Mouse (Mus musculus) intestine, postnatal 0 days (tissue): ENCODE results near the gene Gm572. TPM values are rescaled to one million over a fixed set of nuclear protein-coding genes. Genes with fewer than 3 reads are reported as not detected.

Experiments
- ATAC-seq: fragments of 200-750 bp; cut with Nextera tagmentation; 2 replicates; pipeline ENCODE4 v1.8.0; 2017; ENCODE audit warnings: mild to moderate bottlenecking, moderate TSS enrichment, moderate library complexity
- H3K27ac ChIP-seq: fragments of 300-500 bp; sonication (generic); 2 replicates; pipeline ENCODE4 v1.5.1; 2014; ENCODE audit warnings: mild to moderate bottlenecking, low read depth, low read length, moderate library complexity
- H3K27me3 ChIP-seq: fragments of 300-500 bp; sonication (generic); replicated peaks from 2 replicates; pipeline ENCODE4 v1.6.1; 2014; ENCODE audit warnings: low read length, mixed read lengths; ENCODE audit not compliant: control insufficient read depth, insufficient read depth
- H3K36me3 ChIP-seq: fragments of 300-500 bp; sonication (generic); 2 replicates; pipeline ENCODE4 v1.6.1; 2014; ENCODE audit warnings: mild to moderate bottlenecking, moderate library complexity; ENCODE audit not compliant: control insufficient read depth, insufficient read depth
- H3K4me1 ChIP-seq: fragments of 300-500 bp; sonication (generic); replicated peaks from 2 replicates; pipeline ENCODE4 v1.6.1; 2014; ENCODE audit warnings: antibody characterized with exemption, low read length, mixed read lengths; ENCODE audit not compliant: control insufficient read depth, insufficient read depth
- H3K4me2 ChIP-seq: fragments of 300-500 bp; sonication (generic); replicated peaks from 2 replicates; pipeline ENCODE4 v1.6.1; 2014; ENCODE audit warnings: low read depth, mild to moderate bottlenecking, moderate library complexity
- H3K4me3 ChIP-seq: fragments of 300-500 bp; sonication (generic); 2 replicates; pipeline ENCODE4 v1.5.1; 2014; ENCODE audit warnings: low read depth, low read length
- H3K9ac ChIP-seq: fragments of 300-500 bp; sonication (generic); 2 replicates; pipeline ENCODE4 v1.6.1; 2014; ENCODE audit warnings: mild to moderate bottlenecking, low read depth, low read length
- H3K9me3 ChIP-seq: fragments of 300-500 bp; sonication (generic); 2 replicates; pipeline ENCODE4 v1.6.1; 2016; ENCODE audit warnings: mixed run types; ENCODE audit not compliant: control insufficient read depth
- CTCF ChIP-seq: sonication (generic); IDR thresholded peaks from 2 replicates; pipeline ENCODE4 v1.5.1; 2016; ENCODE audit warnings: low read depth, mild to moderate bottlenecking, control low read depth, antibody characterized with exemption, moderate library complexity
- WGBS: fragments of 180-500 bp; shearing (Covaris S2); extraction: QIAGEN DNeasy Blood & Tissue Kit; methylation state at CpG from one replicate; pipeline ENCODE4 v1.1.7; 2014; 5-methylcytosine and 5-hydroxymethylcytosine counted together
- polyA plus RNA-seq: library from polyadenylated mRNA; unstranded; fragments of >200 nt; fragmentation: Nextera tagmentation; extraction: Ambion mirVana; gene quantifications from 2 replicates; pipeline ENCODE4 v1.2.1, GENCODE M21; 2015

Gm572 gene
- polyA plus RNA-seq, 1 experiment from 2014 or later, result not detected

GRCm38 (mm10) chr4:148644157-148644511 is 1.0 kb downstream of the Gm572 start:
- Histone ChIP-seq H3K9me3 (no peaks in the 10 kb centered on the region), H3K36me3 (no peaks in the 10 kb centered on the region), H3K9ac (peak overlapping the region; percentile 31; the same call in 1 of the 2 replicates), H3K27me3 (no peaks in the 10 kb centered on the region), H3K4me1 (peaks cover 9% of the 10 kb centered on the region; the same call in 1 of the 2 replicates), H3K4me2 (peak overlapping the region; percentile 57), H3K27ac (no peak overlapping the region), H3K4me3 (peak overlapping the region; percentile 14; the same call in 1 of the 2 replicates)
- WGBS, result 6% methylated on average over 9 of the region's 9 CpGs
- ATAC-seq, result 0 out of 2 replicates have a peak, but pooled peaks have one; percentile 25
- peak; percentile 88 for TF ChIP-seq CTCF

- Histone ChIP-seq H3K4me2 (no peak overlapping the region), H3K27me3 (no peaks in the 10 kb centered on the region), H3K36me3 (no peaks in the 10 kb centered on the region), H3K27ac (no peak overlapping the region), H3K9me3 (no peaks in the 10 kb centered on the region), H3K4me1 (peaks cover 9% of the 10 kb centered on the region; the same call in 1 of the 2 replicates), H3K9ac (no peak overlapping the region), H3K4me3 (no peak overlapping the region)
- TF ChIP-seq CTCF, result no peak
- ATAC-seq, result no peak
- 89% methylated on average over 6 of the region's 6 CpGs for WGBS
Observed at GRCm38 (mm10) chr4:148644926-148645325, 1.8 kb downstream of the Gm572 start.

- Histone ChIP-seq H3K36me3 (no peaks in the 10 kb centered on the region), H3K27me3 (no peaks in the 10 kb centered on the region), H3K27ac (no peak overlapping the region), H3K9ac (no peak overlapping the region), H3K4me1 (peaks cover 6% of the 10 kb centered on the region; the same call in 1 of the 2 replicates), H3K4me3 (no peak overlapping the region), H3K4me2 (no peak overlapping the region), H3K9me3 (no peaks in the 10 kb centered on the region)
- no peak for TF ChIP-seq CTCF
- WGBS, result 42% methylated on average over 11 of the region's 11 CpGs
- ATAC-seq, result no peak
Observed at GRCm38 (mm10) chr4:148646616-148647015, 3.5 kb downstream of the Gm572 start.

- 66% methylated on average over 3 of the region's 3 CpGs for WGBS
- H3K27me3 ChIP-seq, result no peaks in the 10 kb centered on the region
- no peak overlapping the region for H3K9ac ChIP-seq
- TF ChIP-seq CTCF, result peak; percentile 67
- H3K36me3 ChIP-seq, result no peaks in the 10 kb centered on the region
- H3K27ac ChIP-seq, result no peak overlapping the region
- H3K4me3 ChIP-seq, result no peak overlapping the region
- no peaks in the 10 kb centered on the region for H3K4me1 ChIP-seq
- ATAC-seq, result no peak
- no peak overlapping the region for H3K4me2 ChIP-seq
- no peaks in the 10 kb centered on the region for H3K9me3 ChIP-seq
Observed at GRCm38 (mm10) chr4:148649309-148649708, 6.2 kb downstream of the Gm572 start.

- peak; percentile 66 for ATAC-seq
- Histone ChIP-seq H3K27me3 (no peaks in the 10 kb centered on the region), H3K4me1 (no peaks in the 10 kb centered on the region), H3K4me3 (no peak overlapping the region), H3K36me3 (no peaks in the 10 kb centered on the region), H3K9me3 (no peaks in the 10 kb centered on the region), H3K27ac (no peak overlapping the region), H3K4me2 (no peak overlapping the region), H3K9ac (no peak overlapping the region)
- WGBS, result 40% methylated on average over 9 of the region's 9 CpGs
- no peak for TF ChIP-seq CTCF
Observed at GRCm38 (mm10) chr4:148651045-148651444, 7.9 kb downstream of the Gm572 start.

GRCm38 (mm10) chr4:148654701-148655398 is 11.7 kb downstream of the Gm572 start:
- ATAC-seq, result no peak
- no peak overlapping the region for H3K27ac ChIP-seq
- H3K9ac ChIP-seq, result no peak overlapping the region
- no peaks in the 10 kb centered on the region for H3K4me1 ChIP-seq
- H3K27me3 ChIP-seq, result no peaks in the 10 kb centered on the region
- TF ChIP-seq CTCF, result peak; percentile 79
- no peak overlapping the region for H3K4me3 ChIP-seq
- H3K36me3 ChIP-seq, result no peaks in the 10 kb centered on the region
- 89% methylated on average over 18 of the region's 18 CpGs for WGBS
- no peak overlapping the region for H3K4me2 ChIP-seq
- H3K9me3 ChIP-seq, result no peaks in the 10 kb centered on the region
